29 mouse cellular contexts compared by ENCODE assay signal in the genomic region with DNA sequence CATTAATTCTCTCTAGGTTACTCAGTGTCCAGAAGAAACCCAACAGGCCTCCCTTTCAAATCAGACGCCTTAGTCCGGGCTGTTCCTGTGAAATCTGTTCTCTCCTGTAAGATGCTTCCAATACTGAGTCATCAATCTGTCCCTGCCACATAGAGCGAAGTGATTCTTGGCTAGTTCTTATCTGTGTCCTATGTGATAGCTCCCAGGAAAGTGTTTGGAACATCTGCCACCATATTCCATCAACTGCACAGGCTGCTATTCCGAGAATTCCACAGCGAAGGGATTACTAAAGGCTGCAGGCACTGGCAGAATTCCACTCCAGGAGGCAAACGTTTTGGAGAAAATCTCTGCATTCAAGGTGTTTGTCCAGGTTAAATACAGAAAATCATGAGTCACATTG.
DNase-seq lines count a peak whose midpoint lies in the region; ATAC-seq and TF ChIP-seq lines count a peak whose summit lies in the region.
"Had no signal": no experiment of that assay in that cellular context is flagged by ENCODE, and none has a peak within 500 bp of the region (broad histone marks: within the 10 kb centered on the region; RNA-seq: fewer than 3 reads in every experiment).

No protein-coding gene starts in this region.

- no peak overlapping the region for H3K27ac ChIP-seq in forebrain, embryonic 15.5 days (replicated peaks)
- no peak overlapping the region for H3K27ac ChIP-seq in forebrain, embryonic 12.5 days
- no peak overlapping the region for H3K27ac ChIP-seq in lung, embryonic 14.5 days (ENCODE audit: low read depth)
- H3K27ac ChIP-seq in lung, postnatal 0 days (ENCODE audit: low read length): no peak overlapping the region
- no peak overlapping the region for H3K27ac ChIP-seq in kidney, adult 2 months (ENCODE audit: insufficient read depth, low read depth, low read length)
- H3K27ac ChIP-seq: embryonic facial prominence, embryonic 12.5 days; gastrocnemius, adult 2 months; hindbrain, embryonic 14.5 days; limb, embryonic 13.5 days; midbrain, embryonic 12.5 days; neural tube, embryonic 12.5 days had no signal

- TF ChIP-seq POLR2A in kidney, adult 2 months (IDR thresholded peaks at IDR 0.05; ENCODE audit: low read depth, low read length): no peak

- H3K4me3 ChIP-seq in forebrain, embryonic 15.5 days: no peak overlapping the region
- H3K4me3 ChIP-seq in forebrain, embryonic 12.5 days (replicated peaks): no peak overlapping the region
- H3K4me3 ChIP-seq in lung, embryonic 14.5 days (ENCODE audit: low read depth, low read length): no peak overlapping the region
- H3K4me3 ChIP-seq in lung, postnatal 0 days (ENCODE audit: low read depth, low read length): no peak overlapping the region
- no peak overlapping the region for H3K4me3 ChIP-seq in kidney, adult 2 months (ENCODE audit: insufficient read depth, low read depth, low read length)
- H3K4me3 ChIP-seq: embryonic facial prominence, embryonic 12.5 days; gastrocnemius, adult 2 months; limb, embryonic 13.5 days; megakaryocyte, embryonic 14.5 days; midbrain, embryonic 12.5 days; myocyte; neural tube, embryonic 12.5 days had no signal

- H3K9me3 ChIP-seq in forebrain, embryonic 15.5 days: no peaks in the 10 kb centered on the region
- no peaks in the 10 kb centered on the region for H3K9me3 ChIP-seq in forebrain, embryonic 12.5 days
- no peaks in the 10 kb centered on the region for H3K9me3 ChIP-seq in lung, embryonic 14.5 days (ENCODE audit: low read depth, low read length)
- H3K9me3 ChIP-seq in lung, postnatal 0 days (ENCODE audit: low read length): no peaks in the 10 kb centered on the region
- H3K9me3 ChIP-seq: embryonic facial prominence, embryonic 12.5 days; G1E; limb, embryonic 13.5 days; megakaryocyte, embryonic 14.5 days; midbrain, embryonic 12.5 days; neural tube, embryonic 12.5 days had no signal

- no peaks in the 10 kb centered on the region; the same call in 1 of the 2 replicates for H3K4me1 ChIP-seq in forebrain, embryonic 15.5 days
- no peaks in the 10 kb centered on the region for H3K4me1 ChIP-seq in forebrain, embryonic 12.5 days
- no peaks in the 10 kb centered on the region; the same call in 1 of the 2 replicates for H3K4me1 ChIP-seq in lung, embryonic 14.5 days (ENCODE audit: insufficient read depth)
- peaks cover 6% of the 10 kb centered on the region for H3K4me1 ChIP-seq in lung, postnatal 0 days (ENCODE audit: insufficient read depth, low read depth, low read length)
- H3K4me1 ChIP-seq in kidney, adult 2 months (ENCODE audit: control insufficient read depth, insufficient read depth, low read length): no peaks in the 10 kb centered on the region
- H3K4me1 ChIP-seq: midbrain, embryonic 12.5 days; neural tube, embryonic 12.5 days had no signal

- no peak overlapping the region for H3K4me2 ChIP-seq in forebrain, embryonic 15.5 days (replicated peaks)
- no peak overlapping the region for H3K4me2 ChIP-seq in forebrain, embryonic 12.5 days
- H3K4me2 ChIP-seq in lung, embryonic 14.5 days: no peak overlapping the region
- H3K4me2 ChIP-seq in lung, postnatal 0 days (replicated peaks; ENCODE audit: low read depth, low read length): no peak overlapping the region
- H3K4me2 ChIP-seq: embryonic facial prominence, embryonic 12.5 days; heart, embryonic 11.5 days; hindbrain, embryonic 14.5 days; limb, embryonic 13.5 days; liver, embryonic 11.5 days; midbrain, embryonic 12.5 days; neural tube, embryonic 12.5 days had no signal

- H3K36me3 ChIP-seq in forebrain, embryonic 15.5 days: no peaks in the 10 kb centered on the region
- no peaks in the 10 kb centered on the region for H3K36me3 ChIP-seq in forebrain, embryonic 12.5 days (replicated peaks)
- H3K36me3 ChIP-seq in lung, embryonic 14.5 days (ENCODE audit: insufficient read depth): no peaks in the 10 kb centered on the region
- no peaks in the 10 kb centered on the region for H3K36me3 ChIP-seq in lung, postnatal 0 days (ENCODE audit: insufficient read depth, low read length)
- H3K36me3 ChIP-seq in kidney, adult 2 months (ENCODE audit: control insufficient read depth, insufficient read depth, low read length): no peaks in the 10 kb centered on the region
- H3K36me3 ChIP-seq: embryonic facial prominence, embryonic 12.5 days; G1E; limb, embryonic 13.5 days; midbrain, embryonic 12.5 days; neural tube, embryonic 12.5 days had no signal

- peak; percentile 36 for DNase-seq in layer of hippocampus, adult 11-12 months (ENCODE audit: low spot score)
- no peak for DNase-seq in layer of hippocampus, postnatal 25 days (ENCODE audit: extremely low spot score in 1 of 2, low spot score in 1 of 2)
- peak; percentile 19 for DNase-seq in lung, embryonic 14.5 days
- DNase-seq in lung, postnatal 0 days (ENCODE audit: low spot score): no peak
- DNase-seq in telencephalon, adult 2 months (ENCODE audit: low read depth, low spot score): peak; percentile 85
- no peak for DNase-seq in kidney, adult 2 months
- DNase-seq: adrenal gland, adult 8-10 months; cerebellum, adult 11 months; cerebellum, adult 9-11 months; embryo, embryonic 11 days; gastrocnemius, adult 2 months; gastrocnemius, postnatal 36 days; heart, adult 18-20 months; heart, postnatal 36 days; kidney, postnatal 14 days; lung, postnatal 4 days had no signal

- 67% methylated on average over 6 of the region's 6 CpGs for WGBS in forebrain, embryonic 15.5 days
- 84% methylated on average over 6 of the region's 6 CpGs for WGBS in forebrain, embryonic 12.5 days
- 41% methylated on average over 6 of the region's 6 CpGs for WGBS in lung, embryonic 14.5 days
- 57% methylated on average over 6 of the region's 6 CpGs for WGBS in lung, postnatal 0 days
- WGBS in kidney, adult 2 months: 76% methylated on average over 6 of the region's 6 CpGs

- no peak for TF ChIP-seq EP300 in lung, postnatal 0 days (IDR thresholded peaks at IDR 0.05)

- no peak for TF ChIP-seq CTCF in lung, embryonic 14.5 days (IDR thresholded peaks at IDR 0.05; ENCODE audit: low read depth)
- no peak for TF ChIP-seq CTCF in lung, postnatal 0 days (IDR thresholded peaks at IDR 0.05)
- no peak for TF ChIP-seq CTCF in kidney, adult 2 months (conservative IDR thresholded peaks at IDR 0.05; ENCODE audit: insufficient read depth, insufficient read length, low read depth, low read length)

- H3K9ac ChIP-seq in forebrain, embryonic 15.5 days (replicated peaks): no peak overlapping the region
- no peak overlapping the region for H3K9ac ChIP-seq in forebrain, embryonic 12.5 days
- H3K9ac ChIP-seq in lung, embryonic 14.5 days: no peak overlapping the region
- no peak overlapping the region for H3K9ac ChIP-seq in lung, postnatal 0 days (replicated peaks; ENCODE audit: low read depth)
- H3K9ac ChIP-seq: embryonic facial prominence, embryonic 12.5 days; hindbrain, embryonic 14.5 days; limb, embryonic 13.5 days; midbrain, embryonic 12.5 days; neural tube, embryonic 12.5 days had no signal

- peak; percentile 42; the same call in 1 of the 2 replicates for ATAC-seq in forebrain, embryonic 15.5 days (replicated peaks)
- ATAC-seq in forebrain, embryonic 12.5 days (ENCODE audit: low FRiP score): no peak
- ATAC-seq in lung, embryonic 14.5 days (ENCODE audit: insufficient read depth): no peak
- ATAC-seq in lung, postnatal 0 days: no peak
- ATAC-seq: intestine, postnatal 0 days had no signal

- no peaks in the 10 kb centered on the region for H3K27me3 ChIP-seq in forebrain, embryonic 15.5 days
- H3K27me3 ChIP-seq in forebrain, embryonic 12.5 days: no peaks in the 10 kb centered on the region; the same call in 1 of the 2 replicates
- H3K27me3 ChIP-seq in lung, embryonic 14.5 days (ENCODE audit: insufficient read depth, low read length): no peaks in the 10 kb centered on the region
- H3K27me3 ChIP-seq in lung, postnatal 0 days (replicated peaks; ENCODE audit: insufficient read depth, low read length): no peaks in the 10 kb centered on the region
- H3K27me3 ChIP-seq in kidney, adult 2 months (replicated peaks; ENCODE audit: control insufficient read depth, insufficient read depth, low read length): no peaks in the 10 kb centered on the region
- H3K27me3 ChIP-seq: embryonic facial prominence, embryonic 12.5 days; limb, embryonic 13.5 days; megakaryocyte, embryonic 14.5 days; midbrain, embryonic 12.5 days; neural tube, embryonic 12.5 days had no signal

Comparison
In these comparisons a context has a peak if more than half of its experiments do, and no peak if none do; other contexts are left out.
1. DNase-seq: peak in layer of hippocampus, adult 11-12 months (single experiment), lung, embryonic 14.5 days (single experiment) and telencephalon, adult 2 months (single experiment); none in layer of hippocampus, postnatal 25 days (0 of 2), lung, postnatal 0 days (single experiment) and kidney, adult 2 months (single experiment).